Mouse (Mus musculus) lung, postnatal 14 days (tissue): ENCODE data around the gene 1700003E16Rik.

Source experiments
- DNase-seq: peaks from one replicate; pipeline ENCODE4 v3.0.0; 2021

Gene 1700003E16Rik

GRCm38 (mm10) chr6:83208050-83208400 is 51.8 kb downstream of the 1700003E16Rik start:
- no peak for DNase-seq

GRCm38 (mm10) chr6:83210495-83210894 is 54.3 kb downstream of the 1700003E16Rik start:
- no peak for DNase-seq

GRCm38 (mm10) chr6:83211526-83211925 is 55.3 kb downstream of the 1700003E16Rik start:
- no peak for DNase-seq
